Mouse (Mus musculus): ENCODE measurements around the gene Rad23a.

GRCm38 (mm10) chr8:84813830-84814229, 26.6 kb downstream of the Rad23a start:
- TF ChIP-seq CTCF (IDR thresholded peaks at IDR 0.05) (no peak), EP300 (IDR thresholded peaks at IDR 0.05) (no peak)

Data from lung, postnatal 0 days (tissue).